Mouse (Mus musculus): Measurements from ENCODE around the gene Piezo1.
"Not testable (repeated sequence)": the region's sequence is repeated elsewhere in the genome, so short reads cannot be mapped to it uniquely, and the experiment has no call there.

Gene Piezo1

DNA sequence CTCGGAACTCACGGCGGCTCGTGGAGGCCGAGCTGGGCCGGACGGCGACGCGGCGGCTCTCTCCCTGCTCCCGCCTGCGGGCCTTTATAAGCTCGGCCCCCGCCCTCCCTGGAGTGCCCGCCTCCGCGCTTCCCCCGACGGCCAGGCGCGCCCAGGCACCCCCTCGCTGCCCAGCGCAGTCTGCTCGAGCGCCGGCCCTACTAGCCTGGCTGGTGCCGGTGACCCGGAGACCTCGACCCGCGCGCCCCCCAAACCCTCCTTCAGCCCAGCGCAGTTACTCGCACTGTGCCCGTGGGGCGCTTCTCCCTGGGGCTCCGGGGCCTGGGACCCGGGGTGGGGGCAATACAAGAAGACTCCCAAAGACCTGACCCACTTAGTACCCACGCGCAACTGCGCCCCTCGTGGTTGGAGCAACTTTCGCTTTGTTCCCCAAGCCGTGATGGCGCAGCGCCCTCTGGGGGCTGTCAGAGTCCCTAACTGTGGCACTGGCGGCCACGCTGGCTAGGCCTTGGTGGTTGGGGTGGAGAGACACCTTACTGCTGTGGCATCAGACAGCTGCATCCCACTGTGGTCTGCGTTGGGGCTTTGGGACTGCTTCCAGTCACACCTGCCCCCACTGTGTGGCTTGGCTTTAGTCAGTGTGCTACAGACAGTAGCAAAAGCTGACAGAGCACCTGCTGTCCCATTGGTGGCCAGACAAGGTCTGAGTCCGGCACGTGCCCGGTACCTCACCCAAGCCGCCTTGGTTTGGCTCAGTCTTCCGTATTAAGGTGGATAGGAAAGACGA lies at the start of gene Piezo1:
TSS of gene Piezo1 (minus strand) at position 65 of the 787 bp plus-strand sequence.
- in situ Hi-C loops (cut with MboI, MseI), result no loop called here

- in situ Hi-C loops (cut with MboI, MseI), result no loop called here
These were observed 49.5 kb upstream of the Piezo1 start for GRCm38 (mm10) chr8:122600666-122601065.

- in situ Hi-C loops (cut with MboI, MseI), result no loop called here
These were observed 44.9 kb upstream of the Piezo1 start for GRCm38 (mm10) chr8:122596031-122596430.

GRCm38 (mm10) chr8:122593783-122594507 lies 42.8 kb upstream of the Piezo1 start:
- in situ Hi-C loops (cut with MboI, MseI), result no loop called here

DNA sequence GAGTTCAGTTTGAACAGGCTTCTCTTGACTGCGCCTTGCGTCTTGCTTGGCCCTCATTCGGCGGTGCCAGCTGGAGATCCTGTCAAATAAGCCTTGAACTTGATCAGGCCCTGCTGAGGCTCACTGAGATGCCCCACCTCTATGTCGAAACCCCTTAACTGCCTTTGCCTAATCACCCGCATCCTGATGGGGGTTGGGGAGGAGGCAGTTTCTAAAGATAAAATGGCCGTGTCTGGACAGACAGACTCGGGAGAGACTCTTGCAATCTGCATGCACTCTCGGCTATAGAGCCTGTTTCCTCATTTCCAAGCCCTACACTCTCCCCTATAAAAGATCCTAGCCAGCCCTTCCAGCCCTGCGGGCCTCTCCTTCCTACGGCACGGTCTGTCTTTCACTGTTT lies 42.1 kb upstream of the Piezo1 start:
- in situ Hi-C loops (cut with MboI, MseI), result no loop called here

GRCm38 (mm10) chr8:122586749-122587148 lies 35.6 kb upstream of the Piezo1 start:
- in situ Hi-C loops (cut with MboI, MseI), result no loop called here

DNA sequence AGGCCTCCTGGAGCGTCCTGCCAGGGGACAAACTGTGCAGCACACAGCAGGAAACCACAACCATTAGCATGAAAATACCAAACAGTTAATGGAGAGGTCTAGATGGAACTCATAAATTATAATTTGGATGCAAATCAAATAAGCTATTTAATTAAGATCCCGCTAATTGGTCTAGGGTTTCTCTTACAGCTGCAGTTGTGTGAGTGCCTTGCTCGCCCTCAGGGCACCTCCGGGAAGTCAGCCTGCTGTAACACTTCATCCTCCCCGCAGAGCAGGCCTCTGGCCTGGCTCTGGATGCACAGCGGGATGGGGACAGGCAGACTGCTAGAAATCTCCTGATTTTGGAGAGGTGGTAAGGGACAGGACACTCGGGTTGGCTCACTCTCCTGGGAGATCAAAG lies 35.0 kb upstream of the Piezo1 start:
- in situ Hi-C loops (cut with MboI, MseI), result no loop called here

- in situ Hi-C loops (cut with MboI, MseI), result no loop called here
These were observed 34.3 kb upstream of the Piezo1 start for GRCm38 (mm10) chr8:122585411-122585891.

DNA sequence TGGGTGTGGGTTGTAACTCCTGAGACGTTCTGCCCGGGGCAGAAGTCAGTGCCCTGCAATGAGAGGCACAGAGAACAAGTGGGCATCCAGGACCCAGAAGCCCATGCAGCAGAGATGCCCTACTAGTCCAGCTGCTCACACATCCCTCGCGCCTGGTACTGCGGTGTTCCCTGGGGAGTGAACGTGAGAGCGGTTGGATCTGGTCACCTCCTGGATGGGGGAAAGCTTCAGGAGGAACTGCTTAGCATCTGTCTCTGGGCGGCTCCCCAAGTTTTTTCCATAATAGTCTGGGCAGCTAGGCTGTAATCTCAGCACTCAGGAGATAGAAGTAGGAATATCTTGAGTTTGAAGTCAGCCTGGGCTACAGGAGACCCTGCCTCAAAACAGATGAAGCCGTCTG lies 33.9 kb upstream of the Piezo1 start:
- in situ Hi-C loops (cut with MboI, MseI), result no loop called here

- in situ Hi-C loops (cut with MboI, MseI), result no loop called here
These were observed 29.8 kb upstream of the Piezo1 start for GRCm38 (mm10) chr8:122580926-122581325.

- in situ Hi-C loops (cut with MboI, MseI), result loop anchor here (5.0 kb wide), 1 partner anchor 33 kb away; the partner anchor contains the start of genes Galns and Trappc2l
These were observed 28.1 kb upstream of the Piezo1 start for GRCm38 (mm10) chr8:122579196-122579595.

DNA sequence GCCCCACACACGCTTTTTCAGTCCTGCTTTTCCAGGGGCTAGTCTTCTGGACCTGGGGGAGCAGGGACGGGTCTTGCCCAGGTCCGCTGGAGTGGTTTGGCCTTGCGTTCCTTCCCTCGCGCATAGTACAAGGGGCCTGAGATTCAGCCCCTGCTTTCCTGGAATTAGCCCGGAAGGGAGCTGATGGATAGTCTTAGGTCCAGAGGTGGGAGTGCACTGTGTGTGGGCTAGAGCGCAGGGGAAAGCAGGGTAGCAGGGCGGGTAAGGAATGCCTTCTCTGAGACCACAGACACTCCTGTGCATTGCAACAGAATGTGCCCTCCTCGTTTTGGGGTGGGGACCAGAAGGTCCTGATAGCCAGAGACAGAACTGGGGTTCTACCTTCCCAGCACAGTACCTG lies 26.0 kb upstream of the Piezo1 start:
- in situ Hi-C loops (cut with MboI, MseI), result loop anchor here (5.0 kb wide), 1 partner anchor 35 kb away; the partner anchor contains the start of genes Galns and Trappc2l

DNA sequence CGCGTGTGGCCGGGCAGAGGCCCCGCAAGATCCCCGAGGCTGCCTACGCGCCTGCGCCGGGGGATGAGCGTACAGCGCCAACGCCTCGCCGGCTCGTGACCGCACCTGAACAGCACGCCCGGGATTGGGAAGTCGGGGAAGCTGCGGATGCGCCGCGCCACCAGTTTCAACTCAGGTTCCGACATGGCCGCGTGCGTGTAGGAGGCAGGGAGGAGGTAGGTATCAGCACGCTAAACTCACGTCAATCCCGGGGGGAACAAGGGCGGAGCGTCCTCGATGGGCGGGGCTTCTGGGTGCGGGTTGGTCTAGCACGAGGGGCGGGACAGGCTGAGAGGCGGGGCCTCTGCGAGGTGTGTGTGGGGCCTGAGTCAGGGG lies 25.5 kb upstream of the Piezo1 start, which contains the start of gene Aprt:
TSS of gene Aprt (minus strand) at position 262 of the 375 bp plus-strand sequence.
- in situ Hi-C loops (cut with MboI, MseI), result loop anchor here (5.0 kb wide), 1 partner anchor 36 kb away; the partner anchor contains the start of genes Galns and Trappc2l

- in situ Hi-C loops (cut with MboI, MseI), result loop anchor here (5.0 kb wide), 1 partner anchor 36 kb away; the partner anchor contains the start of genes Galns and Trappc2l
These were observed 24.9 kb upstream of the Piezo1 start for GRCm38 (mm10) chr8:122575735-122576647.

- in situ Hi-C loops (cut with MboI, MseI), result loop anchor here (5.0 kb wide), 1 partner anchor 37 kb away; the partner anchor contains the start of genes Galns and Trappc2l
These were observed 24.2 kb upstream of the Piezo1 start for GRCm38 (mm10) chr8:122575286-122575685.

DNA sequence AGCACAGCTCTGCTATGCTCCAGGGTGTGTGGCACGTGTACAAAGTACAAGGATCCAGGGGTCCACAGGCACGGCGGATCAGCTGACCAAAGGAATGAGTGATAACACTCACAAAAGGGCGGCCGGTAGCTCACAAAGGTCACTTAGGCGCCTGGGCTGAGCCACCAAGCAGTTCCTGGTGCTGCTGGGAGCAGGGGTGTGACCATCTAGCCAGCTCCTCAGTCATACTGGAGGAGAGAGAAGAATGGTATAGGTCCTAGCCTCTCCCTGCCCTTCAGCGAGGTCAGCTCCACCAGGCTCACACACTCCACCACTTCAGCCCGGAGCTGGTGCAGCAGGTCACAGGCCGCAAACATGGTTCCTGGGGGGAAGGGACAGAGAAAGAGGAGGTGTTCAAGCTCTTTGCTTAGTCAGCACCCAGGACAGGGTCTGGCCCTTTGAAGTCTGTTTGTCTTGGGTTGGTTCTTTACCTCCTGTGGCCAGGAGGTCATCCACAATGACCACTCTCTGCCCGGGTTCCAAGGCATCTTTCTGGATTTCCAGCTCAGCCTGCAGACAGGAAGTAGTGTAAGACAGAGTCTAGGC lies 23.6 kb upstream of the Piezo1 start:
- in situ Hi-C loops (cut with MboI, MseI), result loop anchor here (5.0 kb wide), 1 partner anchor 38 kb away; the partner anchor contains the start of genes Galns and Trappc2l

DNA sequence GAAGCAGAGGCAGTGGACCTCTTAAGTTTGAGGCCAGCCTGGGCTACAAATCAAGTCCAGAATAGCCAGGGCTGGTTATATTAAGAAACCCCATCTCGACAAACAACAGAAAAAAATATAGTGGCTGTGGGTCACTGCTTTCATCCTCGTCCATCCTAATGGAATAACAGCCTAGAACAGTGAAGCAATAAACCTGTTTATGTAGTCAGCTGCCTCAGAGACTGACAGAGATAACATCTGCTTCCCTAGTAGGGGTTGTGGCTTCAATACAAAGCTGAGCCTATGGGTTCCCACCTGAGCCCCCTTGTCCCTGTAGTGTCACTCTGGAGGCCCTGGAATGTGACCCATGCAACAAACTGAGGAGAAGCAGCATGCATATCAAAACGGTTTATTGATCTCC lies 23.1 kb upstream of the Piezo1 start:
- in situ Hi-C loops (cut with MboI, MseI), result no loop called here

DNA sequence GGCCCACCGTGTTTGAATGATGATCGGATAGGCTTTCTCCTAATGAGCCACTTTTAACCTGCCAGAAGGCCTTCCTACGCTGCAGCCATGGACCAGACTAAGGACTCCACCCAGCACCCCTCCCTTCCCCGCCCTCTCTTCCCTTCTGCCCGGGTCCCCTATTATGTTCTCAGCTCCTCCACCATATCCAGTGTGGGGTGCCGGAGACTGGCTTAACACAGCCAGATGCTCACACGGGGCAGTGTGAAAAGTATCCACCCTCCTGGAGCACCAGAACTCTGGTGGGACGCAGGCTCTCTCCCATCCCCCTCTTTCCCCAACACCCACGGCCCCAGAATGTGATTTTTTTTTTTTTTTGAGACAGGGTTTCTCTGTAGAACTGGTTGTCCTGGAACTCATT lies 22.4 kb upstream of the Piezo1 start:
- in situ Hi-C loops (cut with MboI, MseI), result no loop called here

DNA sequence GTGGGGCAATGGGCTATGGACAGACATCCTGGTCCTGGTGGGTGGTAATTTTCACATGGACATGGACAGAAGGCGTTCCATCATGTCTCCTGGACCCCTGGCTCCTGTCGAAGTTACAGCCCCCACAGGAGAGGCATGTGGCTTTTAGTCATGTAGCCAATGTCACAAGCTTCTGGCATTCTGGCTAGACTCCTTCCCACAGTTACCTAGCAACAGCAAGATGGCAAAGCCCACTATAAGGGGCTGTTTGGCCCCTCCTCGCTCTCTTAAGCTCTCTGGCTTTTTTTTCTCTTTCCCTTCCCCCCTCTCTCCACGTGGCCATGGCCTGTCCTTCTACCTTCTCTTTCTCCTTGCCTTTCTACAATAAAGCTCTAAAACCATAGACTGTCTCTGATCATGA lies 22.0 kb upstream of the Piezo1 start:
- in situ Hi-C loops (cut with MboI, MseI), result not testable (repeated sequence)

- in situ Hi-C loops (cut with MboI, MseI), result no loop called here
These were observed 21.6 kb upstream of the Piezo1 start for GRCm38 (mm10) chr8:122572751-122573150.

All from T-helper 2 cell (primary cell).